Mouse (Mus musculus) limb, embryonic 10.5 days (tissue): Measurements from ENCODE around the gene Eif3m. TPM values are rescaled to one million over a fixed set of nuclear protein-coding genes. Genes with fewer than 3 reads are reported as not detected.

ENCODE experiments used
- DNase-seq: peaks from one replicate; pipeline ENCODE4 v3.0.0-alpha.2; 2017; ENCODE audit warnings: low spot score
- H3K27ac ChIP-seq: fragments of 300-500 bp; sonication (generic); 2 replicates; pipeline ENCODE4 v1.5.1; 2016; ENCODE audit warnings: mild to moderate bottlenecking
- H3K27me3 ChIP-seq: fragments of 300-500 bp; sonication (generic); 2 replicates; pipeline ENCODE4 v1.6.1; 2016; ENCODE audit warnings: low read depth, mild to moderate bottlenecking; ENCODE audit not compliant: poor library complexity, severe bottlenecking
- H3K36me3 ChIP-seq: fragments of 300-500 bp; sonication (generic); 2 replicates; pipeline ENCODE4 v1.6.1; 2016; ENCODE audit warnings: mild to moderate bottlenecking, moderate library complexity
- H3K4me1 ChIP-seq: fragments of 300-500 bp; sonication (generic); 2 replicates; pipeline ENCODE4 v1.6.1; 2016
- H3K4me3 ChIP-seq: fragments of 300-500 bp; sonication (generic); 2 replicates; pipeline ENCODE4 v1.5.1; 2016; ENCODE audit warnings: mild to moderate bottlenecking, moderate library complexity
- H3K9me3 ChIP-seq: fragments of 300-500 bp; sonication (generic); replicated peaks from 2 replicates; pipeline ENCODE4 v1.6.1; 2016; ENCODE audit warnings: mild to moderate bottlenecking
- WGBS: fragments of 180-500 bp; shearing (Covaris S2); methylation state at CpG from one replicate; pipeline ENCODE4 v1.1.7; 2016; 5-methylcytosine and 5-hydroxymethylcytosine counted together
- polyA plus RNA-seq: library from polyadenylated mRNA; unstranded; fragments of >200 nt; fragmentation: Nextera tagmentation; extraction: Ambion mirVana; gene quantifications from 2 replicates; pipeline ENCODE4 v1.2.1, GENCODE M21; 2016

Eif3m gene
- polyA plus RNA-seq, 1 experiment from 2014 or later, result 321 TPM

DNA sequence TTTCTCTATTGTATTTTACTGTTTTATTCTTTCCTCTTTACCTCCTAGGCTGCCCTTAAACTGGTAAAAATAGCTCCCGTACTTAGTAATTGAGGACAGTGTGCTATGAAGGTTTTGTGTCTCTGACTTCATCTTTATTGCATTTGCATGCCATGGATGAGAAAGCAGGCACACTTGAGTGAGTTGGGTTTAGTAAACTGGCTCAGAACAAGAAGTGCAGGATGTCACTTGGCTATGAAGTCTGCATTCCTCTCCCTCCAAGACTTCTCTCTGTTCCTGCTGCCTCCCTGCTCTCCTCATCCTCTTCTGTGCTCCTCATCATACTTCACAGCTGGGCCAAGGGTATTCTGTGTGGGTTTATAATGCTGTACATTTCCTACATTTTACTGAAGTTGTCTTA lies 27.9 kb downstream of the Eif3m start:
- no peaks in the 10 kb centered on the region for H3K36me3 ChIP-seq
- H3K9me3 ChIP-seq, result no peaks in the 10 kb centered on the region
- H3K4me3 ChIP-seq, result no peak overlapping the region
- H3K27me3 ChIP-seq, result no peaks in the 10 kb centered on the region
- WGBS, result 89% methylated on average over 1 of the region's 1 CpGs
- no peak for DNase-seq
- H3K27ac ChIP-seq, result no peak overlapping the region
- no peaks in the 10 kb centered on the region for H3K4me1 ChIP-seq

DNA sequence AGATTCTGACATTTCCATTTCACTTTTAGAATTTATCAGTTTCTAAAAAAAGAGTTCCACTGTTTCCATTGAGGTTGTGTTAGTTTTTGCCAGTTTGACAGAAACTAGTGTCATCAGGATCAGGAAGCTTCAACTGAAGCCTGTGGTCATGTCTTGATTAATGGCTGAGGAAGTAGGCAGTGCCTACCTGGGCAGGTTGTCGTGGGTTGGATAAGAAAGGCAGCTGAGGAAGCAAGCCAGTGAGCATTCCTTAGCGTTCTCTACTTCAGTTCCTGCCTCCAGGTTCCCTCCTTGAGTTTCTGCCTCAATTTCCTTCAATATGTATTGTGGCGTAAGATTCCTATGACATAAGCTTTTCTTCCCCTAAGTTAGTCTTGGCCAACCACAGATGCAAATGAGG lies 31.1 kb downstream of the Eif3m start:
- H3K27me3 ChIP-seq, result no peaks in the 10 kb centered on the region
- no peak for DNase-seq
- 66% methylated on average over 3 of the region's 3 CpGs for WGBS
- no peaks in the 10 kb centered on the region for H3K9me3 ChIP-seq
- no peak overlapping the region for H3K4me3 ChIP-seq
- H3K36me3 ChIP-seq, result no peaks in the 10 kb centered on the region
- no peaks in the 10 kb centered on the region for H3K4me1 ChIP-seq
- H3K27ac ChIP-seq, result no peak overlapping the region

- 23% methylated on average over 2 of the region's 2 CpGs for WGBS
- Histone ChIP-seq H3K27me3 (no peaks in the 10 kb centered on the region), H3K4me3 (no peak overlapping the region), H3K36me3 (no peaks in the 10 kb centered on the region), H3K27ac (no peak overlapping the region), H3K9me3 (no peaks in the 10 kb centered on the region), H3K4me1 (no peaks in the 10 kb centered on the region)
- DNase-seq, result no peak
Observed at GRCm38 (mm10) chr2:104981712-104982111, 35.2 kb downstream of the Eif3m start.

DNA sequence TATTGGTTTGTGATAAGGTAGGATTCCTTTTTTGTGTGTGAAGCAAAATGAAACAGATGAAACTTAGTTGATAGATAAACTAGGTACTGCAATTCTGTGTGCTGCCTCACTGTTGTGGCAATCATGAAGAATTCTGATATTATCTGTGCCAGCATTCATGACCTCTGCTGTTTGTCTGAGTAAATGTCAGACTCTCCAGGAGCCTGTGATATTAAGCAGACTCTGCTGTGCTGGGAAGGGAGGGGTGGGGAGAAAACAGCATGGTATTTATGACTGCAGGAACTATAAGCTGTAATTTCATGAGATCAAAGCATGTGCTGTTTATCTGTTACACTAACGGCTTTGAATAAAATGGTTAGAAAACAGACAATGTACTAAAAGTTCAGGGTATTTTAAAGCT lies 52.4 kb downstream of the Eif3m start:
- no peak for DNase-seq
- H3K27ac ChIP-seq, result no peak overlapping the region
- no peaks in the 10 kb centered on the region for H3K27me3 ChIP-seq
- H3K4me1 ChIP-seq, result peaks cover 3% of the 10 kb centered on the region; the same call in 1 of the 2 replicates
- no peaks in the 10 kb centered on the region for H3K36me3 ChIP-seq
- no peaks in the 10 kb centered on the region for H3K9me3 ChIP-seq
- WGBS, result 13% methylated on average over 1 of the region's 1 CpGs
- no peak overlapping the region for H3K4me3 ChIP-seq

Other genes starting within 250 kb of the Eif3m start
- 10.9 and 11.9 TPM in 2 replicates for gene Qser1, start 200.3 kb downstream of the Eif3m start, polyA plus RNA-seq
- 0.90 and 1.1 TPM in 2 replicates for gene Prrg4, start 167.2 kb downstream of the Eif3m start, polyA plus RNA-seq
- gene Ccdc73, start 149.3 kb downstream of the Eif3m start, polyA plus RNA-seq, result 2.6 and 3.2 TPM in 2 replicates
- not detected in 2 replicates for gene Gm11060, start 74.9 kb upstream of the Eif3m start, polyA plus RNA-seq
- gene Wt1, start 109.4 kb upstream of the Eif3m start, polyA plus RNA-seq, result 5.6 and 6.6 TPM in 2 replicates
- gene Them7, start 207.2 kb upstream of the Eif3m start, polyA plus RNA-seq, result 1.1 and 1.9 TPM in 2 replicates